ENCODE assay signal across 9 mouse cellular contexts in the genomic region with DNA sequence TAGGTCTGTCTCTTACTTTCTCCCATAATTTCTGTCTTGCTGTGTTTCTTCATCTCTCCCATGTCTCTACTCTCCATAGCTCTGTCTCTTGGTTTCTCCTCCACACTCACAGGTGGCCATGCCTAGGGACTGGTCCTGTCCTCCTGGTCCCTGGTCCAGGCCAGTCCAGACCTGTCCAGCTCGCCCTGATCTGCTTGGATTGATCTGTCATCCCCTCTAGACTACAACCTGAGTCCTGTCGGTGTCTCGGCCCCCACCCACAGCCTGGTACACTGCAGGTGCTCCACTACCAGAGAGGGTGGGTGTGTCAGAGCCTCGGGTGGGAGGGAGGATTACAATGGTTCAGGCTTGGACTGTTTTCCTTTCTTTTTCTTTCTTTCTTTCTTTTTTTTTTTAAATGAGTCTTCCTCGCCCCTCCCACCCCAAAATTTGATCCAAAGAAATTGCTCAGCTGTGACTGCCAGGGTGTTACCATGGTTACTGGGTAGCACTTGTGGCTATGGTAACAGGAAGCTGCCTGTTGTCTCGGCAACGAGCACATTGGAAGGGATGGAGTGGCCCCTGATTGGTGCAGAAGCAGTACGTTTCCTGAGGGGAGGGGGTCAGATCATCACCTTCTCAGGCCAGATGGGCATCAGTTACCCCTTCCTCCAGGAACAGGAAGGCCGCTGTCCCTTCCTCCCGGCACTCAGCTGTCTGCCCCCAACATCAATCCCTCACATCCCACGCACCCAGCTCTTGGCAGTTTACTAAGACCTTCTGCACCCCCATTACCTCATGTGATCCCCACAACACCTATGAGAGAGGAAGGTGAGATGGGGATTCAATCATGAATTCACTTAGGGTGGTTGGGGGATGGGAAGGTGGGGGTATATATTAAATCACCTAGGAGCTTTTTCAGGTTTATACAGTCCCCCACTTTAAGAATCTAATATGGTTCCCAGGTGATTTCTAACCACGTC. TPM values are rescaled to one million over a fixed set of nuclear protein-coding genes. Genes with fewer than 3 reads are reported as not detected.
DNase-seq lines count a peak whose midpoint lies in the region; ATAC-seq and TF ChIP-seq lines count a peak whose summit lies in the region.
"Had no signal": no experiment of that assay in that cellular context is flagged by ENCODE, and none has a peak within 500 bp of the region (broad histone marks: within the 10 kb centered on the region; RNA-seq: fewer than 3 reads in every experiment).

No protein-coding gene starts in this region.

- H3K4me3 ChIP-seq in hindbrain, embryonic 15.5 days = peak overlapping the region; percentile 26
- peak overlapping the region; percentile 25 for H3K4me3 ChIP-seq in midbrain, embryonic 14.5 days (replicated peaks; ENCODE audit: low read depth, low read length)
- H3K4me3 ChIP-seq in heart, adult 2 months = no peak overlapping the region

- H3K9ac ChIP-seq in hindbrain, embryonic 15.5 days = no peak overlapping the region
- peak overlapping the region; percentile 36 for H3K9ac ChIP-seq in midbrain, embryonic 14.5 days (replicated peaks; ENCODE audit: low read length)
- no peak overlapping the region for H3K9ac ChIP-seq in heart, adult 2 months (ENCODE audit: low read depth, low read length)

- TF ChIP-seq EP300 in heart, adult 2 months (IDR thresholded peaks at IDR 0.05; ENCODE audit: insufficient read depth, low read depth, low read length) = no peak

- peak; percentile 25 for DNase-seq in thymus, postnatal 0 days (ENCODE audit: low spot score)
- no peak for DNase-seq in thymus, postnatal 4 days
- peak; percentile 92 for DNase-seq in midbrain, embryonic 14.5 days
- DNase-seq in spleen, postnatal 14 days (ENCODE audit: low spot score in 2 of 2) = no peak
- DNase-seq in B cell, adult 2 months = no peak
- DNase-seq in thymus, postnatal 36 days = no peak
- no peak for DNase-seq in heart, adult 2 months

- peak; percentile 92 for ATAC-seq in hindbrain, embryonic 15.5 days (ENCODE audit: low FRiP score, low read depth)
- peak; percentile 89 for ATAC-seq in midbrain, embryonic 14.5 days (ENCODE audit: low FRiP score, low TSS enrichment)

- H3K36me3 ChIP-seq in hindbrain, embryonic 15.5 days = no peaks in the 10 kb centered on the region
- no peaks in the 10 kb centered on the region for H3K36me3 ChIP-seq in midbrain, embryonic 14.5 days (ENCODE audit: control insufficient read depth, insufficient read depth, low read length)
- no peaks in the 10 kb centered on the region for H3K36me3 ChIP-seq in heart, adult 2 months (ENCODE audit: control insufficient read depth, insufficient read depth, low read length)

- peak overlapping the region; percentile 81 for H3K27ac ChIP-seq in hindbrain, embryonic 15.5 days (replicated peaks)
- H3K27ac ChIP-seq in midbrain, embryonic 14.5 days (replicated peaks; ENCODE audit: low read depth, low read length) = peak overlapping the region; percentile 86
- no peak overlapping the region for H3K27ac ChIP-seq in heart, adult 2 months
- H3K27ac ChIP-seq: macrophage had no signal

- no peaks in the 10 kb centered on the region for H3K79me2 ChIP-seq in heart, adult 2 months (replicated peaks; ENCODE audit: control insufficient read depth, insufficient read depth, low read length)

- TF ChIP-seq CTCF in heart, adult 2 months (IDR thresholded peaks at IDR 0.05) = no peak

- 14% methylated on average over 12 of the region's 12 CpGs for WGBS in hindbrain, embryonic 15.5 days
- 13% methylated on average over 12 of the region's 12 CpGs for whole genome bisulfite sequencing in midbrain, embryonic 14.5 days
- 43% methylated on average over 12 of the region's 12 CpGs for WGBS in heart, adult 2 months

- no peaks in the 10 kb centered on the region for H3K27me3 ChIP-seq in hindbrain, embryonic 15.5 days
- H3K27me3 ChIP-seq in midbrain, embryonic 14.5 days (ENCODE audit: control insufficient read depth, insufficient read depth, low read length) = no peaks in the 10 kb centered on the region
- H3K27me3 ChIP-seq in heart, adult 2 months (ENCODE audit: control insufficient read depth, insufficient read depth, low read length) = no peaks in the 10 kb centered on the region

- intact Hi-C loops in heart, adult 2 months (cut with DNase I) = loop anchor here (10.0 kb wide), 1 partner anchor 684 kb away; no protein-coding TSS in a partner anchor

- TF ChIP-seq POLR2A in heart, adult 2 months (IDR thresholded peaks at IDR 0.05; ENCODE audit: insufficient read depth, low read depth, low read length) = no peak

- H3K4me2 ChIP-seq in hindbrain, embryonic 15.5 days = peak overlapping the region; percentile 53
- peak overlapping the region; percentile 57 for H3K4me2 ChIP-seq in midbrain, embryonic 14.5 days (ENCODE audit: low read length)

- H3K9me3 ChIP-seq in hindbrain, embryonic 15.5 days = no peaks in the 10 kb centered on the region
- H3K9me3 ChIP-seq in midbrain, embryonic 14.5 days (ENCODE audit: control insufficient read depth, low read length) = no peaks in the 10 kb centered on the region

- peaks cover 36% of the 10 kb centered on the region for H3K4me1 ChIP-seq in hindbrain, embryonic 15.5 days (replicated peaks)
- H3K4me1 ChIP-seq in midbrain, embryonic 14.5 days (ENCODE audit: control insufficient read depth, insufficient read depth, low read length) = peaks cover 25% of the 10 kb centered on the region
- H3K4me1 ChIP-seq in heart, adult 2 months (ENCODE audit: control insufficient read depth, insufficient read depth, low read length) = no peaks in the 10 kb centered on the region

RNA-seq across cellular contexts. Expression of a gene that starts 11.3 kb away (rescaled TPM):
- 0.08 TPM in 1 of 2 replicates, not detected in the other for polyA plus RNA-seq in thymus, postnatal 0 days (2015; fragmentation: Nextera tagmentation; extraction: Ambion mirVana)
- polyA plus RNA-seq in hindbrain, embryonic 15.5 days (2015; fragmentation: Nextera tagmentation; extraction: Ambion mirVana) = 45.4 and 48.4 TPM in 2 replicates
- 35.4 and 45.8 TPM in 2 replicates for polyA plus RNA-seq in midbrain, embryonic 14.5 days (2014; fragmentation: Nextera tagmentation; extraction: Ambion mirVana)
- not detected for total RNA-seq in heart, adult 2 months (2021)
- 0.18 TPM in 1 of 2 replicates, not detected in the other for polyA plus RNA-seq in heart, adult 2 months (2012; rRNA removed)
- polyA plus RNA-seq: macrophage had no signal

RNA-seq across cellular contexts. Expression of a gene that starts 28.1 kb away (rescaled TPM):
- polyA plus RNA-seq in thymus, postnatal 0 days (2015; fragmentation: Nextera tagmentation; extraction: Ambion mirVana) = 23.7 and 25.2 TPM in 2 replicates
- 185 and 210 TPM in 2 replicates for polyA plus RNA-seq in hindbrain, embryonic 15.5 days (2015; fragmentation: Nextera tagmentation; extraction: Ambion mirVana)
- 205 and 226 TPM in 2 replicates for polyA plus RNA-seq in midbrain, embryonic 14.5 days (2014; fragmentation: Nextera tagmentation; extraction: Ambion mirVana)
- 10 to 100 TPM; 16.4 to 16.5 TPM for total RNA-seq in heart, adult 2 months (2021)
- 24.2 and 40.3 TPM in 2 replicates for polyA plus RNA-seq in heart, adult 2 months (2012; rRNA removed)

RNA-seq across cellular contexts. Expression of a gene that starts 49.3 kb away (rescaled TPM):
- 0.23 and 0.72 TPM in 2 replicates for polyA plus RNA-seq in thymus, postnatal 0 days (2015; fragmentation: Nextera tagmentation; extraction: Ambion mirVana)
- polyA plus RNA-seq in hindbrain, embryonic 15.5 days (2015; fragmentation: Nextera tagmentation; extraction: Ambion mirVana) = 0.88 and 1.5 TPM in 2 replicates
- polyA plus RNA-seq in midbrain, embryonic 14.5 days (2014; fragmentation: Nextera tagmentation; extraction: Ambion mirVana) = 0.46 and 0.74 TPM in 2 replicates
- under 1 TPM; 0.37 to 0.84 TPM for total RNA-seq in heart, adult 2 months (2021)
- 0.16 and 0.29 TPM in 2 replicates for polyA plus RNA-seq in heart, adult 2 months (2012; rRNA removed)

RNA-seq across cellular contexts. Expression of a gene that starts 49.7 kb away (rescaled TPM):
- polyA plus RNA-seq in thymus, postnatal 0 days (2015; fragmentation: Nextera tagmentation; extraction: Ambion mirVana) = 39.9 and 47.7 TPM in 2 replicates
- 61.2 and 64.2 TPM in 2 replicates for polyA plus RNA-seq in hindbrain, embryonic 15.5 days (2015; fragmentation: Nextera tagmentation; extraction: Ambion mirVana)
- polyA plus RNA-seq in midbrain, embryonic 14.5 days (2014; fragmentation: Nextera tagmentation; extraction: Ambion mirVana) = 47.1 and 57.5 TPM in 2 replicates
- total RNA-seq in heart, adult 2 months (2021) = 10 to 100 TPM; 46.9 to 51.7 TPM
- polyA plus RNA-seq in heart, adult 2 months (2012; rRNA removed) = 50.6 and 64.4 TPM in 2 replicates

Comparison
In these comparisons a context has a peak if more than half of its experiments do, and no peak if none do; other contexts are left out.
1. DNase-seq: peak in thymus, postnatal 0 days (single experiment) and midbrain, embryonic 14.5 days (single experiment); none in thymus, postnatal 4 days (single experiment), spleen, postnatal 14 days (0 of 2), B cell, adult 2 months (0 of 2), thymus, postnatal 36 days (0 of 2) and heart, adult 2 months (0 of 2).
2. RNA of a gene that starts 11.3 kb away (polyA plus RNA-seq): 45.4 to 48.4 TPM in hindbrain, embryonic 15.5 days and 35.4 to 45.8 TPM in midbrain, embryonic 14.5 days; 0.08 TPM in thymus, postnatal 0 days and 0.18 TPM in heart, adult 2 months; every median in the first group is over 10 times any median in the second.